Mouse (Mus musculus): Measurements from ENCODE around the gene Fblim1. TPM values are rescaled to one million over a fixed set of nuclear protein-coding genes. Genes with fewer than 3 reads are reported as not detected.

The Fblim1 gene
- polyA plus RNA-seq (2012; rRNA removed): 37.4 and 53.4 TPM in 2 replicates

GRCm38 (mm10) chr4:141605861-141606260, at the start of gene Fblim1:
Gene Fblim1 (minus strand): TSS chr4:141606096.

GRCm38 (mm10) chr4:141623666-141624065, 17.8 kb upstream of the Fblim1 start, which contains the start of gene Slc25a34:
Gene Slc25a34 (minus strand): TSS chr4:141623821.

GRCm38 (mm10) chr4:141618565-141619243, 12.8 kb upstream of the Fblim1 start, which contains the start of gene Tmem82:
Gene Tmem82 (minus strand): TSS chr4:141618633.

GRCm38 (mm10) chr4:141538408-141539212, 67.3 kb downstream of the Fblim1 start, which contains the start of gene Spen:
Gene Spen (minus strand): TSS chr4:141538597.

Other genes with a start within 250 kb of the Fblim1 start
- gene Fam131c, start 237.9 kb downstream of the Fblim1 start, polyA plus RNA-seq (2012; rRNA removed): 14.2 and 15.6 TPM in 2 replicates
- gene Clcnka, start 207.4 kb downstream of the Fblim1 start, polyA plus RNA-seq (2012; rRNA removed): 0.05 and 0.39 TPM in 2 replicates
- 0.02 and 0.23 TPM in 2 replicates for gene Clcnkb, start 190.1 kb downstream of the Fblim1 start, polyA plus RNA-seq (2012; rRNA removed)
- gene Hspb7, start 185.3 kb downstream of the Fblim1 start, polyA plus RNA-seq (2012; rRNA removed): 0.07 and 0.61 TPM in 2 replicates
- 0.35 and 0.53 TPM in 2 replicates for gene Srarp, start 170.0 kb downstream of the Fblim1 start, polyA plus RNA-seq (2012; rRNA removed)
- 65.4 and 70.0 TPM in 2 replicates for gene Zbtb17, start 161.4 kb downstream of the Fblim1 start, polyA plus RNA-seq (2012; rRNA removed)
- gene Spen, start 67.5 kb downstream of the Fblim1 start, polyA plus RNA-seq (2012; rRNA removed): 17.6 and 19.3 TPM in 2 replicates
- 0.27 and 0.28 TPM in 2 replicates for gene Tmem82, start 12.5 kb upstream of the Fblim1 start, polyA plus RNA-seq (2012; rRNA removed)
- 0.34 and 0.36 TPM in 2 replicates for gene Slc25a34, start 17.7 kb upstream of the Fblim1 start, polyA plus RNA-seq (2012; rRNA removed)
- 43.2 and 46.7 TPM in 2 replicates for gene Plekhm2, start 58.8 kb upstream of the Fblim1 start, polyA plus RNA-seq (2012; rRNA removed)
- 3.3 and 5.3 TPM in 2 replicates for gene Rsc1a1, start 79.5 kb upstream of the Fblim1 start, polyA plus RNA-seq (2012; rRNA removed)
- gene Ddi2, start 117.3 kb upstream of the Fblim1 start, polyA plus RNA-seq (2012; rRNA removed): 14.8 and 16.4 TPM in 2 replicates
- 0.08 TPM in 1 of 2 replicates, not detected in the other for gene Agmat, start 140.6 kb upstream of the Fblim1 start, polyA plus RNA-seq (2012; rRNA removed)
- 16.0 and 16.2 TPM in 2 replicates for gene Dnajc16, start 184.8 kb upstream of the Fblim1 start, polyA plus RNA-seq (2012; rRNA removed)
- gene Casp9, start 187.5 kb upstream of the Fblim1 start, polyA plus RNA-seq (2012; rRNA removed): 23.8 and 24.5 TPM in 2 replicates
- gene Cela2a, start 220.1 kb upstream of the Fblim1 start, polyA plus RNA-seq (2012; rRNA removed): 0.06 TPM in 1 of 2 replicates, not detected in the other
- 0.07 and 0.15 TPM in 2 replicates for gene Ctrc, start 240.3 kb upstream of the Fblim1 start, polyA plus RNA-seq (2012; rRNA removed)